Mouse (Mus musculus) cerebellum, adult 2 months (tissue): Measurements from ENCODE around the gene Ppm1l.

ENCODE experiments used
- CTCF ChIP-seq: fragments of 200-500 bp; IDR thresholded peaks from 2 replicates; pipeline ENCODE4 v1.5.1; 2011; ENCODE audit warnings: low read depth, mild to moderate bottlenecking, control low read depth, low read length, moderate library complexity, borderline replicate concordance; ENCODE audit not compliant: insufficient read depth
- POLR2A ChIP-seq: fragments of 200-500 bp; IDR thresholded peaks from 2 replicates; pipeline ENCODE4 v1.6.1; 2011; ENCODE audit warnings: low read length, control low read depth, borderline replicate concordance; ENCODE audit not compliant: insufficient read depth

- no peak for TF ChIP-seq POLR2A
- no peak for TF ChIP-seq CTCF
Observed at GRCm38 (mm10) chr3:69505090-69505489, 188.4 kb downstream of the Ppm1l start.
